9 mouse cellular contexts compared by ENCODE assay signal in the genomic region with DNA sequence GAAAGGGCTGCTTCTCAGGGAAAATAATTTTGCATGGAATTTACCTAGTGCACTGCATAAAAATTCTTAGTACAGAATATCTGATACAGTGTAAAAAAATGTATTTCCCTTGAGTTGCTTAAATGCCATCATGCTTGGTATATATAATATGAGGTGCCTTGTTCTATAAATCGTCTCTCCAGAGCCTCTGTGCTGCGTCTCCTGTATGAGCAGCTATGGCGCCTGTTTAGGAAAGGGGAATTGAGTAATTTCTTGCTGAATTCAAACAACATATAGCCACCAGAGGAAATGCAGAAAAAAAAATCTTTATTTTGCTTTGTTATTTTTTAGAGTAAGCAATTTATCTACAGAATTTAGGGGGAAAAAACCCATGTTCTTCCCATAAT.
DNase-seq lines count a peak whose midpoint lies in the region; ATAC-seq and TF ChIP-seq lines count a peak whose summit lies in the region.
"Had no signal": no experiment of that assay in that cellular context is flagged by ENCODE, and none has a peak within 500 bp of the region (broad histone marks: within the 10 kb centered on the region; RNA-seq: fewer than 3 reads in every experiment).

No protein-coding gene starts in this region.

- no peak for TF ChIP-seq CTCF in lung, postnatal 0 days (IDR thresholded peaks at IDR 0.05)

- WGBS in hindbrain, embryonic 13.5 days, result 64% methylated on average over 3 of the region's 3 CpGs
- WGBS in hindbrain, embryonic 12.5 days, result 56% methylated on average over 3 of the region's 3 CpGs
- WGBS in lung, postnatal 0 days, result 46% methylated on average over 3 of the region's 3 CpGs
- WGBS in limb, embryonic 14.5 days, result 33% methylated on average over 3 of the region's 3 CpGs

- TF ChIP-seq EP300 in lung, postnatal 0 days (IDR thresholded peaks at IDR 0.05), result no peak

- no peaks in the 10 kb centered on the region for H3K9me3 ChIP-seq in hindbrain, embryonic 13.5 days
- no peaks in the 10 kb centered on the region for H3K9me3 ChIP-seq in hindbrain, embryonic 12.5 days (replicated peaks)
- H3K9me3 ChIP-seq in lung, postnatal 0 days (ENCODE audit: low read length), result no peaks in the 10 kb centered on the region
- H3K9me3 ChIP-seq in limb, embryonic 14.5 days (ENCODE audit: control insufficient read depth, low read length), result no peaks in the 10 kb centered on the region

- ATAC-seq in hindbrain, embryonic 13.5 days (ENCODE audit: low FRiP score), result no peak
- no peak for ATAC-seq in hindbrain, embryonic 12.5 days (ENCODE audit: low FRiP score)
- ATAC-seq in lung, postnatal 0 days, result no peak
- ATAC-seq in limb, embryonic 14.5 days (ENCODE audit: low FRiP score, low read depth), result no peak

- DNase-seq in lung, postnatal 0 days (ENCODE audit: low spot score), result no peak
- DNase-seq in lung, postnatal 25 days (ENCODE audit: low spot score), result no peak
- DNase-seq in limb, embryonic 14.5 days (ENCODE audit: low spot score), result no peak
- peak; percentile 20 for DNase-seq in splenic B cell, adult 2 months (ENCODE audit: low read depth, low spot score)
- DNase-seq in testis, postnatal 14 days (ENCODE audit: low spot score), result no peak
- no peak for DNase-seq in layer of hippocampus, adult 9-10 months (ENCODE audit: low spot score)
- DNase-seq: thymus, postnatal 36 days had no signal

- H3K27me3 ChIP-seq in hindbrain, embryonic 13.5 days, result no peaks in the 10 kb centered on the region
- no peaks in the 10 kb centered on the region for H3K27me3 ChIP-seq in hindbrain, embryonic 12.5 days
- no peaks in the 10 kb centered on the region for H3K27me3 ChIP-seq in lung, postnatal 0 days (replicated peaks; ENCODE audit: insufficient read depth, low read length)
- no peaks in the 10 kb centered on the region for H3K27me3 ChIP-seq in limb, embryonic 14.5 days (ENCODE audit: control insufficient read depth, insufficient read depth, low read length)
- no peaks in the 10 kb centered on the region for H3K27me3 ChIP-seq in splenic B cell, adult 2 months (ENCODE audit: control insufficient read depth, insufficient read depth, low read length, poor library complexity, severe bottlenecking)

- peak overlapping the region; percentile 58 for H3K27ac ChIP-seq in hindbrain, embryonic 13.5 days
- H3K27ac ChIP-seq in hindbrain, embryonic 12.5 days, result no peak overlapping the region
- no peak overlapping the region for H3K27ac ChIP-seq in lung, postnatal 0 days (ENCODE audit: low read length)
- peak overlapping the region; percentile 27; the same call in 1 of the 2 replicates for H3K27ac ChIP-seq in limb, embryonic 14.5 days (replicated peaks; ENCODE audit: low read depth, low read length)

- no peaks in the 10 kb centered on the region for H3K36me3 ChIP-seq in hindbrain, embryonic 13.5 days
- H3K36me3 ChIP-seq in hindbrain, embryonic 12.5 days, result no peaks in the 10 kb centered on the region
- no peaks in the 10 kb centered on the region for H3K36me3 ChIP-seq in lung, postnatal 0 days (ENCODE audit: insufficient read depth, low read length)
- H3K36me3 ChIP-seq in limb, embryonic 14.5 days (ENCODE audit: control insufficient read depth, insufficient read depth, low read length), result no peaks in the 10 kb centered on the region
- H3K36me3 ChIP-seq in splenic B cell, adult 2 months (ENCODE audit: control insufficient read depth, insufficient read depth, low read length, poor library complexity, severe bottlenecking), result no peaks in the 10 kb centered on the region

- no peak for TF ChIP-seq POLR2A in limb, embryonic 14.5 days (IDR thresholded peaks at IDR 0.05; ENCODE audit: borderline replicate concordance, extremely low read depth, insufficient read depth, insufficient read length)

- H3K9ac ChIP-seq in hindbrain, embryonic 13.5 days, result no peak overlapping the region
- H3K9ac ChIP-seq in hindbrain, embryonic 12.5 days, result no peak overlapping the region
- H3K9ac ChIP-seq in lung, postnatal 0 days (replicated peaks; ENCODE audit: low read depth), result no peak overlapping the region
- no peak overlapping the region for H3K9ac ChIP-seq in limb, embryonic 14.5 days (ENCODE audit: low read depth, low read length, severe bottlenecking)

- H3K4me3 ChIP-seq in hindbrain, embryonic 13.5 days, result no peak overlapping the region
- no peak overlapping the region for H3K4me3 ChIP-seq in hindbrain, embryonic 12.5 days
- no peak overlapping the region for H3K4me3 ChIP-seq in lung, postnatal 0 days (ENCODE audit: low read depth, low read length)
- no peak overlapping the region for H3K4me3 ChIP-seq in limb, embryonic 14.5 days (replicated peaks; ENCODE audit: low read length)

- H3K4me1 ChIP-seq in hindbrain, embryonic 13.5 days (replicated peaks), result peaks cover 12% of the 10 kb centered on the region
- H3K4me1 ChIP-seq in hindbrain, embryonic 12.5 days, result peaks cover 4% of the 10 kb centered on the region; the same call in 1 of the 2 replicates
- H3K4me1 ChIP-seq in lung, postnatal 0 days (ENCODE audit: insufficient read depth, low read depth, low read length), result no peaks in the 10 kb centered on the region
- H3K4me1 ChIP-seq in limb, embryonic 14.5 days (ENCODE audit: control insufficient read depth, insufficient read depth, low read length), result peaks cover 8% of the 10 kb centered on the region; the same call in 1 of the 2 replicates

- no peak overlapping the region for H3K4me2 ChIP-seq in hindbrain, embryonic 13.5 days
- H3K4me2 ChIP-seq in hindbrain, embryonic 12.5 days (replicated peaks), result no peak overlapping the region
- peak overlapping the region; percentile 18; the same call in 1 of the 2 replicates for H3K4me2 ChIP-seq in lung, postnatal 0 days (replicated peaks; ENCODE audit: low read depth, low read length)
- peak overlapping the region; percentile 24; the same call in 1 of the 2 replicates for H3K4me2 ChIP-seq in limb, embryonic 14.5 days (replicated peaks; ENCODE audit: low read depth, low read length, severe bottlenecking)

Comparison
In these comparisons a context has a peak if more than half of its experiments do, and no peak if none do; other contexts are left out.
1. H3K27ac ChIP-seq: peak in hindbrain, embryonic 13.5 days (single experiment) and limb, embryonic 14.5 days (single experiment); none in hindbrain, embryonic 12.5 days (single experiment) and lung, postnatal 0 days (single experiment).
2. H3K4me2 ChIP-seq: peak in lung, postnatal 0 days (single experiment) and limb, embryonic 14.5 days (single experiment); none in hindbrain, embryonic 13.5 days (single experiment) and hindbrain, embryonic 12.5 days (single experiment).